Mouse (Mus musculus): ENCODE data around the gene Defb9. TPM values are rescaled to one million over a fixed set of nuclear protein-coding genes. Genes with fewer than 3 reads are reported as not detected.
"Not testable (repeated sequence)": the region's sequence is repeated elsewhere in the genome, so short reads cannot be mapped to it uniquely, and the experiment has no call there.

Defb9 gene
- not detected in 2 replicates for polyA plus RNA-seq (2015; fragmentation: Nextera tagmentation; extraction: Ambion mirVana)

DNA sequence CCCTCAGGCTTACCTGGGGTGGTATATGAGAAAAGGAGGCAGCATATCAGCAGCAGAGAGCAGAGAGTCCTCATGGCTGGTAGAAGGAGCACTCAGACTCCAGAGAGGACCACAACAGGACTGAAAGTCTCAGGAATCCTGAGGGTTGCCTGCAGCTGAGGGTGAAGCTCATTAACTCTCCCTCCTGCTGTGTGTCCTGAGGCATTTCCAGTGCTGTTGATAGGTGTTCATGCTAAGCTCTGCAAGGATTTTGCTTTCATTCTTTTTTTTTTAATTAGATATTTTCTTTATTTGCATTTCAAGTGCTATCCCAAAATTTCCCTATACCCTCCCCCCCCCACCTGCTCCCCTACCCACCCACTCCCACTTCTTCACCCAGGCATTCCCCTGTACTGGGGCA lies at the start of gene Defb9:
Gene Defb9, minus strand, starts transcription at position 101 of the 400 bp plus-strand sequence.
- not testable (repeated sequence) for H3K9ac ChIP-seq (replicated peaks); ATAC-seq (ENCODE audit: low FRiP score); H3K4me1 ChIP-seq; H3K9me3 ChIP-seq (replicated peaks); H3K4me2 ChIP-seq; H3K36me3 ChIP-seq; H3K27ac ChIP-seq (replicated peaks); H3K27me3 ChIP-seq (replicated peaks); H3K4me3 ChIP-seq (replicated peaks)

DNA sequence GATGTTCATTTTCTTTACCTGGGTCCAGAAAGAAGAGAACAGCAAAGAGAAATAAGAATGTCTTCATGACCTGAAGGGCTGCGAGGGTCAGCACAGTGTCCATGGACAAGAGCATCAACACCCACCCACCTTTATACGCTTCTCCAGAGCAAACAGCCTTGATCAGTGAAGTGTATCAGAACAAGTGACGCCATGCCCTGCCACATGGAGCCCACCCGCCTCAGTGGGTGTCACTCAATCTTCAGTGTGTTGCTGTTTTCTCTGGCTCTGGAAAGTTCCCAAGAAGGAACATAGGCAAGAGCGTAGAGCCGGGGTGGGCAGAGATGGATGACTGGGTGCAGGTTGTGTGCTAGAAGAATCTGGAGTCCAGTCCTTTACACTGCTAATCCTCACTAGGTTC lies 47.4 kb upstream of the Defb9 start, which contains the start of gene Defb15:
Gene Defb15, minus strand, starts transcription at position 101 of the 400 bp plus-strand sequence.
- H3K27me3 ChIP-seq (replicated peaks) = no peaks in the 10 kb centered on the region

DNA sequence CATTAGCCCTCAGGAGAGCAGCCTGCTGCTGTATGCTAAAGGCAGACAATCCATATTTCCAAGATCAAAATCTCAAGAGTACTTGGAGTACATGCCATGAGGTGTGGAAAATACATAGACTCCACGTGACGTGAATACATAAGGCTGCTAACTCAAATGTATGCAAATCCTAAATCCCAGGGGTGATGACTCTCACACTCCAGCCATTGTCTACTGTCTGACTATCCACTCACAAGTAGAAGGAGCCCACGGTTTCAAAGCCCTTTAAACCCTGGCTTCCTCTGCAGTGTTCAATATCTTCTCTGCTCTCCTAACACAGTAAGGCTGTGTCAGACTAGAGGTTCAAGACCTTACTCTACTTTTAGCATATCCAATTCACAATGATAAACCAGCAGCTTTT lies 45.5 kb upstream of the Defb9 start:
- not testable (repeated sequence) for H3K9me3 ChIP-seq (replicated peaks); H3K27me3 ChIP-seq (replicated peaks); ATAC-seq (ENCODE audit: low FRiP score); H3K9ac ChIP-seq (replicated peaks); H3K36me3 ChIP-seq; H3K4me3 ChIP-seq (replicated peaks); H3K4me1 ChIP-seq; H3K27ac ChIP-seq (replicated peaks); H3K4me2 ChIP-seq
- WGBS = 81% methylated on average over 3 of the region's 3 CpGs

More for the DNA sequence above, 47.4 kb upstream of the Defb9 start, which contains the start of gene Defb15:
- Histone ChIP-seq H3K36me3 (no peaks in the 10 kb centered on the region), H3K9ac (replicated peaks) (no peak within 1 kb of the TSS), H3K4me2 (no peak within 1 kb of the TSS), H3K4me3 (replicated peaks) (no peak within 1 kb of the TSS), H3K4me1 (no peaks in the 10 kb centered on the region), H3K9me3 (replicated peaks) (no peaks in the 10 kb centered on the region), H3K27ac (replicated peaks) (no peak within 1 kb of the TSS)
- 91% methylated on average over 6 of the region's 6 CpGs for WGBS
- ATAC-seq (ENCODE audit: low FRiP score) = no peak

DNA sequence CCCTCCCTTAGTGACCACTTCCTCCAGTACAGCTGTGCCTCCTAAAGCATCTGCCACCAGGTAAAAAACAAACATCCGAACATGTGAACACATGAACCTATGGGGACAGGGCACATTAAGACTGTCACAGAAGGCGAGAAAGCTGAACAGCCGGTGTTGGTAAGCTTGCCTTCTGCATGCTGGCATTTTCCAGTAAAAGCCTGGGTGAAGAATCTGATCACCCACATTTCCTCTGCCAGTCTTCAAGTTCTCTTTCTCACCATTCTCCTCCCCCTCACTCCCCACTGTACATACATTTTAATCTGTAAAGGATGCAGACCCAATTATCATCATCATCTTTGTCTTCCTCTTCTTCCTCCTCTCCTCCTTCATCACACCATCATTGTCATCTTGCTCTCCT lies 30.4 kb upstream of the Defb9 start:
- no peaks in the 10 kb centered on the region for H3K4me1 ChIP-seq
- WGBS = 94% methylated on average over 3 of the region's 3 CpGs
- no peak overlapping the region for H3K4me2 ChIP-seq
- H3K9ac ChIP-seq (replicated peaks) = no peak overlapping the region
- no peak for ATAC-seq (ENCODE audit: low FRiP score)
- no peak overlapping the region for H3K27ac ChIP-seq (replicated peaks)
- no peaks in the 10 kb centered on the region for H3K27me3 ChIP-seq (replicated peaks)
- no peak overlapping the region for H3K4me3 ChIP-seq (replicated peaks)
- H3K36me3 ChIP-seq = no peaks in the 10 kb centered on the region
- H3K9me3 ChIP-seq (replicated peaks) = no peaks in the 10 kb centered on the region

DNA sequence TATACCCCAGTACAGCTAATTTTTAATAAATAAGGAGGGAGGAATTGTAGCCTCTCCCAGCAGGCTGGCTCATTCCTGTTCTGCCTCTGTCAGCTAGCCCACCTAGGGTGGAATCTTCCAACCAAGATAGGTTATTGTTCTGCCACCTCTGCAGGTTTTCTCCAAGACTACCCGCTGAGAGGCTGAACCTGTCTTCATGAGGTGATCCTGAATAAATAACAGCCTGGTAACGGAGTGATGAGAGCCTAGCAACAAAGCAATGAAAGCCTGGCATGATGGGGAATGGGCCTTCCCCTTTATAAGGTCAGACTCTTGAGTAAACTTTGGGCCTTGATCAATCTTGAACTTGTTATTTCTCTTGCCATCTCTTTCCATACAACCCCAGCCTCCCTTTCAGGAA lies 27.3 kb upstream of the Defb9 start:
- Histone ChIP-seq H3K4me3 (replicated peaks) (no peak overlapping the region), H3K9me3 (replicated peaks) (no peaks in the 10 kb centered on the region), H3K27ac (replicated peaks) (no peak overlapping the region), H3K4me2 (no peak overlapping the region), H3K4me1 (no peaks in the 10 kb centered on the region), H3K9ac (replicated peaks) (no peak overlapping the region), H3K36me3 (no peaks in the 10 kb centered on the region), H3K27me3 (replicated peaks) (no peaks in the 10 kb centered on the region)
- no peak for ATAC-seq (ENCODE audit: low FRiP score)
- WGBS = 29% methylated on average over 2 of the region's 2 CpGs

DNA sequence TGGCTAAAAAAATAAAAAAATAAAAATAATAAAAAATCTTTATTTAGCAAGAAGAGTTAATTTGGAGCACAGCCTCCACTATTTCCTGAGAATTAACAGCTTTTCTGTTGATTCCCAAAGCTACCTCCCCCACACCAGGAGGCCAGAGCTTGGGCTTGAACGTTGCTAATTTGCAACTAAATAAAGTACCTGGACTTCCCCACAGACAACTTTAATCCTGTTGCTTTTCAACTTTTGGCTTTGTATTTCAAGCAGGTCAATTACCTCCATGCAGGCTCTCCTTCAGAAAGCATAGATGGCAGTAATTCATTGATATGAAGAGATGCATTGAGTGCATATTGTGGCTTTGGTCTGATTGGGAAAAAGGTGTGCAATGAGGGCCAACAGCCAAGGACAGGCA lies 26.7 kb upstream of the Defb9 start:
- 10% methylated on average over 1 of the region's 1 CpGs for WGBS
- Histone ChIP-seq H3K27me3 (replicated peaks) (no peaks in the 10 kb centered on the region), H3K36me3 (no peaks in the 10 kb centered on the region), H3K27ac (replicated peaks) (no peak overlapping the region), H3K4me3 (replicated peaks) (no peak overlapping the region), H3K4me2 (no peak overlapping the region), H3K9me3 (replicated peaks) (no peaks in the 10 kb centered on the region), H3K4me1 (no peaks in the 10 kb centered on the region), H3K9ac (replicated peaks) (no peak overlapping the region)
- ATAC-seq (ENCODE audit: low FRiP score) = no peak

DNA sequence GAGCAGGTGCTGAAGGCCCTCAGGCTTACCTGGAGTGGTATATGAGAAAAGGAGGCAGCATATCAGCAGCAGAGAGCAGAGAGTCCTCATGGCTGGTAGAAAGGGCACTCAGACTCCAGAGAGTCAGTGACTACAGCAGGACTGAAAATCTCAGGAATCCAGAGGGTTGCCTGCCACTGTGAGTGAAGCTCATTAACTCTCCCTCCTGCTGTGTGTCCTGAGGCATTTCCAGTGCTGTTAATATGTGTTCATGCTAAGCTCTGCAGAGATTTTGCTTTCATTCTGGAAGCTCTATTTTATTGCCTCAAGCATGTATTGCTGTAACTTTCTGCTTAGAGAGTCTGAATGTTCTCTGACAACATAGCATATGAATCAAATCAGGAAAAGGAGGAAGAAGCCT lies 21.1 kb upstream of the Defb9 start, which contains the start of gene Defb11:
Gene Defb11, minus strand, starts transcription at position 123 of the 400 bp plus-strand sequence.
- not testable (repeated sequence) for H3K4me1 ChIP-seq; H3K9me3 ChIP-seq (replicated peaks)

DNA sequence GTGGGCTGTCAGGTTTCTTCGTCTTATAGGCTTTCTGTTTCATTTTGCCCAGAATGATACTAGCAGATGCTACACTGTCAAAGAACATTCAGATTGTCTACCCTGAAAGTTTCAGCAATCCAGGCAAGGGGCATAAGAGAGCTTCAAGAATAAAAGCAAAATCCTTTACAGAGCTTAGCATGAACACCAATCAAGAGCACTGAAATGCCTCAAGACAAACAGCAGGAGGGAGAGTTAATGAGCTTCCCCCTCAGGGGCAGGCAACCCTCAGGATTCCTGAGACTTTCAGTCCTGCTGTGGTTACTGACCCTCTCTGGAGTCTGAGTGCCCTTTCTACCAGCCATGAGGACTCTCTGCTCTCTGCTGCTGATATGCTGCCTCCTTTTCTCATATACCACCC lies 26.6 kb downstream of the Defb9 start, which contains the start of gene Defb10:
Gene Defb10, plus strand, starts transcription at position 316 of the 400 bp plus-strand sequence.
- not testable (repeated sequence) for ATAC-seq (ENCODE audit: low FRiP score); H3K27ac ChIP-seq (replicated peaks)
- 50% methylated on average over 1 of the region's 1 CpGs for whole genome bisulfite sequencing

More for the DNA sequence above, 21.1 kb upstream of the Defb9 start, which contains the start of gene Defb11:
- not testable (repeated sequence) for H3K27ac ChIP-seq (replicated peaks); H3K36me3 ChIP-seq; H3K27me3 ChIP-seq (replicated peaks); H3K4me3 ChIP-seq (replicated peaks); ATAC-seq (ENCODE audit: low FRiP score); H3K4me2 ChIP-seq; H3K9ac ChIP-seq (replicated peaks)

More for the DNA sequence above, 26.6 kb downstream of the Defb9 start, which contains the start of gene Defb10:
- not testable (repeated sequence) for H3K9me3 ChIP-seq (replicated peaks); H3K27me3 ChIP-seq (replicated peaks); H3K36me3 ChIP-seq; H3K9ac ChIP-seq (replicated peaks); H3K4me3 ChIP-seq (replicated peaks); H3K4me2 ChIP-seq; H3K4me1 ChIP-seq

Other genes with a start within 250 kb of the Defb9 start
- 1.1 TPM in 1 of 2 replicates, not detected in the other for gene Defa17, start 229.6 kb downstream of the Defb9 start, polyA plus RNA-seq (2015; fragmentation: Nextera tagmentation; extraction: Ambion mirVana)
- not detected in 2 replicates for gene Defa34, start 219.6 kb downstream of the Defb9 start, polyA plus RNA-seq (2015; fragmentation: Nextera tagmentation; extraction: Ambion mirVana)
- not detected in 2 replicates for gene AY761184, start 181.8 kb downstream of the Defb9 start, polyA plus RNA-seq (2015; fragmentation: Nextera tagmentation; extraction: Ambion mirVana)
- 1.0 TPM in 1 of 2 replicates, not detected in the other for gene Defa24, start 150.9 kb downstream of the Defb9 start, polyA plus RNA-seq (2015; fragmentation: Nextera tagmentation; extraction: Ambion mirVana)
- not detected in 2 replicates for gene Defb50, start 61.9 kb downstream of the Defb9 start, polyA plus RNA-seq (2015; fragmentation: Nextera tagmentation; extraction: Ambion mirVana)
- not detected in 2 replicates for gene Defb2, start 45.5 kb downstream of the Defb9 start, polyA plus RNA-seq (2015; fragmentation: Nextera tagmentation; extraction: Ambion mirVana)
- not detected in 2 replicates for gene Defb10, start 26.5 kb downstream of the Defb9 start, polyA plus RNA-seq (2015; fragmentation: Nextera tagmentation; extraction: Ambion mirVana)
- gene Defb11, start 21.0 kb upstream of the Defb9 start, polyA plus RNA-seq (2015; fragmentation: Nextera tagmentation; extraction: Ambion mirVana) = not detected in 2 replicates
- gene Defb15, start 47.3 kb upstream of the Defb9 start, polyA plus RNA-seq (2015; fragmentation: Nextera tagmentation; extraction: Ambion mirVana) = not detected in 2 replicates
- not detected in 2 replicates for gene Defb35, start 52.9 kb upstream of the Defb9 start, polyA plus RNA-seq (2015; fragmentation: Nextera tagmentation; extraction: Ambion mirVana)
- gene Defb13, start 61.3 kb upstream of the Defb9 start, polyA plus RNA-seq (2015; fragmentation: Nextera tagmentation; extraction: Ambion mirVana) = not detected in 2 replicates
- gene Fam90a1a, start 73.3 kb upstream of the Defb9 start, polyA plus RNA-seq (2015; fragmentation: Nextera tagmentation; extraction: Ambion mirVana) = not detected in 2 replicates
- gene Ccdc70, start 84.4 kb upstream of the Defb9 start, polyA plus RNA-seq (2015; fragmentation: Nextera tagmentation; extraction: Ambion mirVana) = not detected in 2 replicates
- gene Atp7b, start 174.9 kb upstream of the Defb9 start, polyA plus RNA-seq (2015; fragmentation: Nextera tagmentation; extraction: Ambion mirVana) = 1.1 and 2.1 TPM in 2 replicates
- gene Alg11, start 175.3 kb upstream of the Defb9 start, polyA plus RNA-seq (2015; fragmentation: Nextera tagmentation; extraction: Ambion mirVana) = 37.7 and 40.4 TPM in 2 replicates
- 0.56 and 0.78 TPM in 2 replicates for gene Nek5, start 239.6 kb upstream of the Defb9 start, polyA plus RNA-seq (2015; fragmentation: Nextera tagmentation; extraction: Ambion mirVana)

Data from neural tube, embryonic 15.5 days (tissue).